Mouse (Mus musculus) left cerebral cortex, postnatal 25 days (tissue): ENCODE measurements around the gene Gapdh. TPM values are rescaled to one million over a fixed set of nuclear protein-coding genes. Genes with fewer than 3 reads are reported as not detected.
A peak's percentile ranks its signal among the peaks of the same experiment; 100 is the strongest.

Source experiments
- DNase-seq, 2 experiments: peaks; one replicate each; pipeline ENCODE4 v3.0.0; 2022; ENCODE audit warnings: low spot score in 2 of 2, mixed read lengths in 1 of 2
- intact Hi-C: fragments of 180-260 bp; cut with DNase I; formaldehyde crosslinking; loops from one replicate; pipeline ENCODE4 v1.15.1; 2025
- total RNA-seq, 2 experiments: library from RNA; stranded (reverse); gene quantifications; 2 replicates each; pipeline ENCODE4 v1.2.3; 2021

Gene Gapdh
- total RNA-seq: 1,000 to 10,000 TPM; 2,469 to 2,584 TPM

DNA sequence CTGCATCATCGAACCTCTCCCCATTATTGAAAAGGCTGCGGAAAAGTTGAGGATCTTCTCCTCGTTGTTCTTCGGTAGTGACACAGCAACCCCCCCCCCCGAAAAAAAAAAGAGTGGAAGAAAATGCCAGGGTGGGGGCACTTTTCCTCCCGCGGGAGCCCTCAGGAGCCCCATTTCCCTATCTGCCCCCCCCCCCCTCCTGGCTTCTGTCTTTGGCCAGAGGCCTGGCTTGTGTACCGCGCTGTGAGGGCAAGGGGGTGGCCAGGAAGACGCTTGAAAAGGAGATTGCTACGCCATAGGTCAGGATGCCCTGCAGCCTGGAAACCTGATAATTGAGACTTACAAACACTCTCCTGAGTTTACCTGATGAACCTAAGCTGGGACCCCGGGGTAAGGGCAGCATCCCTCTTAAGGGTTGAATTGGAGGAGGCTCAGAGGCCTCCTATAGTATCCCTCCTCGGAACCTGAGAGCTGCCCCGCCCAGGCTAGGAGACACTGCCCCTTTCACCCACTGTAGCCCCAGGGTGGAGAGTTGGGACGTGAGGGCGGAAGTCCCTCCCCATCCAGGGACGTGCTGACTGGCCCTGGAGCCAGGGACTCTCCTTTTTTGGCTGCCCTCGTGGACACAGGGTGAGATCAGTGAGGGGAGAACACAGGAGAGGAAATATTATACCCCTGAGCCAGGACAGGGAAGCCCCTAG lies at the start of gene Gapdh:
Gapdh (minus strand) TSS at position 417 of the 701 bp plus-strand sequence.
- DNase-seq: peak; percentile 22 to 49
- intact Hi-C loops: loop anchor here (5.0 kb wide), 1 partner anchor 51 kb away; the partner anchor contains the start of gene Vamp1

GRCm38 (mm10) chr6:125215148-125215954 lies 49.1 kb upstream of the Gapdh start, which contains the start of gene Vamp1:
Gene Vamp1, plus strand, starts transcription at chr6:125215551.
- DNase-seq: peak; percentile 95 to 99
- intact Hi-C loops: loop anchor here (1.0 to 10.0 kb wide), 4 partner anchors 23 to 389 kb away; partner anchors contain the start of genes Gapdh and Iffo1

GRCm38 (mm10) chr6:125213715-125214114 lies 47.4 kb upstream of the Gapdh start:
- DNase-seq: no peak
- intact Hi-C loops: loop anchor here (10.0 kb wide), 1 partner anchor 391 kb away; no protein-coding TSS in a partner anchor

DNA sequence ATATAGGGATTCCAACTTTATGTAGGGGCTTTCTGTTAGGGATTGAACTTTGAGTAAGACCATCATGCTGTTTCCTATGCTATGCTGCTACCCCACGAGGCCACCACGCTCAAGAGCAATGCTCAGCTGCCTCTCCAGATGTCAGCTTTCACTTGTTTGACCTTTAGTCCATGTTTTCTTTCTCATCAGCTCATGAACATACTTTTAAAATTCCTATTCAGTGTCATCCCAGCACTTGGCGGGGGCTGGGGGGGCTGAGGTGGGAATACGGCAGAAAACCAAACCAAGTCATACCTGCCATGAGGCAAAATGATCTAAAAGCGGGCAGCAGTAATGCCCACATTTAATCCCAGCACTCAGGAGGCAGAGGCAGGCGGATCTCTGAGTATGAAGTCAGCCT lies 46.9 kb upstream of the Gapdh start:
- intact Hi-C loops: loop anchor here (10.0 kb wide), 1 partner anchor 392 kb away; no protein-coding TSS in a partner anchor
- no peak for DNase-seq

DNA sequence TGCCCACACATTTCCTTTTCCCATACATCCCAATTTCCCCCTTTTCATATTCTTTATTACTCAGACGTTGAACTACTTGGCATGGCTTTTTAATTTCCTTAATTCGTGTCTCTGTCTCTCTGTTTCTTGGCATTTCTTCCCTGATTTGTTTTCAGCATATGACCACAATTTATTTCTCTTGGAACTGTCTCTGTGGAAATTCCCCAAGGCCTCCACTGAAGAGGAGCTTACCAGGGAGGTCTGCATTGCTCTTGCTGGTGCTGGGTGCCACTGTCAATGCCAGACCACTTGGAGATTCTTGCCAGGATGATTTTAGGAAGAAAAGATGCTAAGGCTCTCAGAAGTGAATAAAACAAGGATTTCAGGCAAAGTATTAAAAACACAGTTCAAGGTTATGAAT lies 46.4 kb upstream of the Gapdh start:
- no peak for DNase-seq
- intact Hi-C loops: loop anchor here (10.0 kb wide), 1 partner anchor 392 kb away; no protein-coding TSS in a partner anchor

GRCm38 (mm10) chr6:125210436-125210835 lies 44.2 kb upstream of the Gapdh start:
- intact Hi-C loops: loop anchor here (10.0 kb wide), 1 partner anchor 394 kb away; no protein-coding TSS in a partner anchor
- DNase-seq: no peak

DNA sequence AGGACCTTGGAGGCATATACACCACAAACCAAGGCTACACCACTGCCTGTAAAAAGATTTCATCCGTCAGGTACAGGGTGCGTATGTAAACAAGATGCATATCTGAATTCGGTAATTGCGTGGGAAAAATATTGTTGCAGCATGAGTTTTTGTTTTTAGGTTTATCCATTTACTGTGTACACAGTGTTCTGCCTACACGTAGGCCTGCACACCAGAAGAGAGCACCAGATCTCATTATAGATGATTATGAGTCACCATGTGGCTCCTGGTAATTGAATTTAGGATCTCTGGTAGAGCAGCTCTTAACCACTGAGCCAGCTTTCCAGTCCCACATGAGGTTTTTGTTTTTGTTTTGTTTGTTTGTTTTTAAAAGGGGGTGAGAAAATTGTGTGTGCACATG lies 30.9 kb upstream of the Gapdh start:
- intact Hi-C loops: no loop called here
- no peak for DNase-seq

DNA sequence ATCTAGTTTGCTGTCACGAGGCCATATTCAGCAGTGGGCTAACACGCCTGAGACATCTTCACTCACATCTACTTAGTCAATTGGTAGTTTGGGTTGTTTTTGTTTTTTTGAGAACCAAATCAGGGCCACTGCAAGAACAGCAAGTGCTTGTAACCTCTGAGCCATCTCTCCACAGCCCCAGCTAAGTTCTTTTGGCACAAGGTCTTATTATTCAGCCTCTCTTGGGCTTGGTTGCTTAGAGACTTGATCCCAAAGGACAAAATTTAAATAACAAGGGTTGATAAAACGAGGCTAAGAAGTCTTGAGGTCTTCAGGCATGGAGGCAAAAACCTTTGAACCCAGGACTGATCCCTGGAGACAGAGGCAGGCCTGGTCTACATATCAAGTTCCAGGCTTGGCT lies 30.0 kb upstream of the Gapdh start:
- DNase-seq: no peak
- intact Hi-C loops: no loop called here

- DNase-seq: no peak
- intact Hi-C loops: no loop called here
Observed at GRCm38 (mm10) chr6:125195541-125196075, 29.3 kb upstream of the Gapdh start.

DNA sequence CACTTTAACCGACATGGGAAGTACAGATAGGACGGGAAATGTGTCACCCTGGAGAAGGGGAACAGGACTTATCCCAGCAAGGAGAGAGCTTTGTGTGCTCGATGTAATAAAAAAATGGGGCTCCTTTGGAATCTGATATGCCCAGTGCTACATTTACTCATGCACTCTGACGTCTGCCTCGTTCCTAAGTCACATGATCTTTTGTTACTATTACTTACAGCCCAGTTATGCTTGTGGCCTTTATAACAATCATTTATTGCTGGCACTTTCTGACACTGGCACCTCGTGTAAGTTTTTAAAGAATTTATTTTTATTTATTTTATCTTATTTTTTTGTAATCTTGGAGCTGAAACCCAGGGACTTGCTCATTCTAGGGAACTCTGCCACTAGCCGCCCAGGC lies 27.1 kb upstream of the Gapdh start:
- DNase-seq: no peak
- intact Hi-C loops: no loop called here

DNA sequence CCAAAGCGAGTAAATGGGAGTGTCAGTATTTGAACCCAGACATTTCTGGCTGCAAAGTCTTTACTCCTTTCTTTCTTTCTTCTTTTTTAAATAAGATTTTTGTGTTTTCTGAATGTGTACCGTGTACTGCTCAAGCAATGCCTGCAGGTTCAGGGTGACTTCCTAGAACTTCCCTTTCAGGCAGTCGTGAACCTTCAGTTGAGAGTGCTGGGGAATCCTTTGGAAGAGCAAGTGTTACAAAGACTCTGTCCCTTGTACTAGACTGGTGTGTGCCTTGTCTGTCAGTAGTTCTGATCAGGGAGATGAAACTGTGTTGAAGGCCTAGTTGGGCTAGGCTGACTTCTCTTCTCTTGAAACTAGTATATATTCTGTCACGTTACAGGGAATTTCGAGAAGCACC lies 26.6 kb upstream of the Gapdh start:
- DNase-seq: no peak
- intact Hi-C loops: loop anchor here (1.0 kb wide), 1 partner anchor 22 kb away; the partner anchor contains the start of gene Vamp1

DNA sequence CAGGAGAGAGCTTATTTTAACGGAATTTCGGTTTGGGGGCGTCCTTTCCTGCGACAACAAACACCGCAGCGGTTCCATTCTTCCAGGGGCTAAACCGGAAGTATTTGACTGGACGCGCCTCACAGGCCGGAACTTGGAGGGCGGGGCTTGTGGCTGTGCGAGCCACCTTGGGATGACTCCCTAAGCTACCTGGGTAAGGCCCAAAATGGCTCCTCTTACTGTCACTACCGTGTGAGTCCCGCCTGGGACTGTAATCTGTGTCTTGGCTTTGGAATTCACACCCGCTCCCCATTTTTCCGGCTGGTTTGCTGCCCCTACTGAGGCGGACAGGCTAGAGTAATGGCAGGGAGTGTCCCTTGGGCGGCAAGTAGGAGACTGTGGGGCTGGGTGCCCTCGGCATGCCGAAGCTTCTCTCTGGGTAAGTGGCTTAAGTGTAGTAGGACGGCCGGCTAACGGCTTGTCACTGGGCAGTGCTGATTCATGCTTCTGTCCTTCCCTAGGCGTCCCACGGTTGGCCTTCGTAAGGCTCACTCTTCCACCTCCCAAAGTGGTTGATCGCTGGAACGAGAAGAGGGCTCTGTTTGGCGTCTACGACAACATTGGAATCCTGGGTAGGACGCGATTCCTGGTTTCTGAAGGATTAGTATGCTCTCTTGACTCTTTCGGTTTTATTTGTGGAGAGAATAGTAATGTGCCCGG lies 25.9 kb upstream of the Gapdh start:
- intact Hi-C loops: loop anchor here (1.0 kb wide), 1 partner anchor 23 kb away; the partner anchor contains the start of gene Vamp1
- DNase-seq: peak; percentile 92 to 96

DNA sequence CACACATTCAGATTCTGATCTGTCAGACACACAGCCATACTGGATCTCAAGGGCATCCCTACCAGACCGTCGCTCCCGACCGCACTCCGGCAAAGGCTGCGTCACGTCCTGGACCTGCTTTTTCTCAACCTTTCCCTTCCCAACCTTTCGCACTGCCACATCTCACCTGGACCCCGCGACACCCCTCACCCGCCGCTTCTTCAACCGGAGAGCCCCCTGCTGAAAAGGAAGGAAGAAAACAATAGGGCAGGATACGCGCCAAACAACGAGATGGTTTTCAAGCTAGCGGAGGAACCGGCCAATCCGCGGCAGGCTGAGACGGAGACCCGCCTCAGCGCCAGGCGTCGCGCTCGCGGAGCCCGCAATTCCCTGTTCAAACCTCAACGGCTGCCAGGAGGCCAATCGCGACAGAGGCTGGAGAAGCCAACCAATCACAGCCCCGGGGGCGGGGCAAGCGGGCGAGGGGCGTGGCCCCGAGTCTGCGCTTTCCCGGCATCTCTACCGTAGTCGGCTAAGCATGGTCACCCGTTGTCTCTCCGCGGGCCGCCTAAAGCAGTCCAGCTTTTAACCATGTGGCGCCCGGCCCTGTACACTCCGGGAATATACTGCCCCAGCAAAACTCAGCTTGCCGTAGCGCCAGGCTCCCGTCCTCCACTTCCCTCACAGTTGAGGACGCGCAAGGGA lies 25.2 kb upstream of the Gapdh start, which contains the start of the genes Ncapd2 and Mrpl51:
Ncapd2 (minus strand) TSS at position 370 of the 684 bp plus-strand sequence.
Mrpl51 (plus strand) TSS at position 470 of the 684 bp plus-strand sequence.
- intact Hi-C loops: loop anchor here (1.0 kb wide), 1 partner anchor 24 kb away; the partner anchor contains the start of gene Vamp1
- DNase-seq: peak; percentile 98 to 99

- intact Hi-C loops: no loop called here
- DNase-seq: no peak
Observed at GRCm38 (mm10) chr6:125190816-125191215, 24.5 kb upstream of the Gapdh start.

GRCm38 (mm10) chr6:125186203-125186602 lies 19.9 kb upstream of the Gapdh start:
- intact Hi-C loops: no loop called here
- no peak for DNase-seq

GRCm38 (mm10) chr6:125182133-125182532 lies 15.9 kb upstream of the Gapdh start:
- DNase-seq: no peak
- intact Hi-C loops: no loop called here

- DNase-seq: no peak
- intact Hi-C loops: no loop called here
Observed at GRCm38 (mm10) chr6:125179601-125180000, 13.3 kb upstream of the Gapdh start.

GRCm38 (mm10) chr6:125175469-125175868 lies 9.2 kb upstream of the Gapdh start:
- intact Hi-C loops: no loop called here
- DNase-seq: no peak

DNA sequence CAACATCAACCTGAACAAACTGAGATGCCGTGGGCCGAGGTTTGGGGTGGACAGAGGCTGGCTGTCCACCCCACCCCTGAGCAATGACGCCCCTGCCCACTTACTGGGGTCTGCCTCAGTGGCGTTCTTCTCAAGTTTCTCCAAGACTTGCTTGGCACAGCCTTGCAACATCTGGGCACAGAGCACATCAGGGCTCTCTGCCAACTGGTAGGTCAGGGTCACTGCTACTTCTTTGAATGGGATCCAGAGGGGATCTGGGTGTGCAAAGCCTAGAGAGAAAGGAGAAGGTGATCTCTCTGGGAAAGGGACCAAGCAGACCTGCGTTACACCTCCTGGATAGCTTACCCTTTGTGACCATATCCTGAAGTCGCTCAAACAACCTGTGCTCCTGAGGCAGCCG lies 7.0 kb upstream of the Gapdh start:
- intact Hi-C loops: no loop called here

More for the DNA sequence above, 7.0 kb upstream of the Gapdh start:
- DNase-seq: no peak
